ENCODE assay signal across 30 mouse cellular contexts in genomic region chr8:117714604-117715003, GRCm38 (mm10). TPM values are rescaled to one million over a fixed set of nuclear protein-coding genes. Genes with fewer than 3 reads are reported as not detected.
A peak's percentile ranks its signal among the peaks of the same experiment; 100 is the strongest.
DNase-seq lines count a peak whose midpoint lies in the region; ATAC-seq and TF ChIP-seq lines count a peak whose summit lies in the region.
"Had no signal": no experiment of that assay in that cellular context is flagged by ENCODE, and none has a peak within 500 bp of the region (broad histone marks: within the 10 kb centered on the region; RNA-seq: fewer than 3 reads in every experiment).

No protein-coding gene starts in this region.

- no peaks in the 10 kb centered on the region for H3K4me1 ChIP-seq in heart, embryonic 10.5 days
- no peaks in the 10 kb centered on the region for H3K4me1 ChIP-seq in lung, postnatal 0 days (ENCODE audit: insufficient read depth, low read depth, low read length)
- H3K4me1 ChIP-seq: embryonic facial prominence, embryonic 15.5 days; forebrain, embryonic 15.5 days; heart, embryonic 13.5 days; limb, embryonic 10.5 days; neural tube, embryonic 15.5 days had no signal

- no peaks in the 10 kb centered on the region for H3K36me3 ChIP-seq in heart, embryonic 10.5 days
- no peaks in the 10 kb centered on the region for H3K36me3 ChIP-seq in lung, postnatal 0 days (ENCODE audit: insufficient read depth, low read length)
- H3K36me3 ChIP-seq: embryonic facial prominence, embryonic 15.5 days; forebrain, embryonic 15.5 days; heart, embryonic 13.5 days; limb, embryonic 10.5 days; neural tube, embryonic 15.5 days had no signal

- peak; percentile 89 for DNase-seq in heart, adult 11 months
- DNase-seq in heart, embryonic 10.5 days (ENCODE audit: low spot score): no peak
- DNase-seq in fat pad, adult 2 months (ENCODE audit: extremely low read depth, low read depth, low spot score): peak; percentile 97
- DNase-seq in lung, postnatal 0 days (ENCODE audit: low spot score): peak; percentile 72
- peak; percentile 35 for DNase-seq in ovary, postnatal 36 days (ENCODE audit: low spot score)
- no peak for DNase-seq in left cerebral cortex, adult 18-20 months (ENCODE audit: low spot score in 2 of 2)
- DNase-seq in cerebellum, postnatal 25 days: no peak
- DNase-seq: cerebellum, adult 9-10 months; heart, postnatal 14 days; kidney, adult 11 months; kidney, postnatal 4 days; liver; liver, postnatal 0 days; retina, postnatal 1 day; thymus, postnatal 36 days had no signal

- no peaks in the 10 kb centered on the region for H3K27me3 ChIP-seq in heart, embryonic 10.5 days (ENCODE audit: insufficient read depth, poor library complexity, severe bottlenecking)
- no peaks in the 10 kb centered on the region for H3K27me3 ChIP-seq in lung, postnatal 0 days (replicated peaks; ENCODE audit: insufficient read depth, low read length)
- H3K27me3 ChIP-seq: embryonic facial prominence, embryonic 15.5 days; forebrain, embryonic 15.5 days; heart, embryonic 13.5 days; neural tube, embryonic 15.5 days had no signal

- TF ChIP-seq CTCF in lung, postnatal 0 days (IDR thresholded peaks at IDR 0.05): no peak

- H3K27ac ChIP-seq in heart, embryonic 10.5 days: no peak overlapping the region
- no peak overlapping the region for H3K27ac ChIP-seq in lung, postnatal 0 days (ENCODE audit: low read length)
- H3K27ac ChIP-seq: embryonic facial prominence, embryonic 15.5 days; forebrain, embryonic 15.5 days; heart, embryonic 13.5 days; hindbrain, postnatal 0 days; left cerebral cortex, adult 2 months; limb, embryonic 10.5 days; neural tube, embryonic 15.5 days had no signal

- TF ChIP-seq EP300 in lung, postnatal 0 days (IDR thresholded peaks at IDR 0.05): no peak

- H3K9ac ChIP-seq in lung, postnatal 0 days (replicated peaks; ENCODE audit: low read depth): no peak overlapping the region
- H3K9ac ChIP-seq: embryonic facial prominence, embryonic 15.5 days; forebrain, embryonic 15.5 days; heart, embryonic 13.5 days; liver, postnatal 0 days; neural tube, embryonic 15.5 days had no signal

- no peak overlapping the region for H3K4me3 ChIP-seq in heart, embryonic 10.5 days
- H3K4me3 ChIP-seq in lung, postnatal 0 days (ENCODE audit: low read depth, low read length): no peak overlapping the region
- H3K4me3 ChIP-seq: embryonic facial prominence, embryonic 15.5 days; forebrain, embryonic 15.5 days; heart, embryonic 13.5 days; left cerebral cortex, adult 2 months; limb, embryonic 10.5 days; neural tube, embryonic 15.5 days had no signal

- ATAC-seq in lung, postnatal 0 days: peak; percentile 85
- ATAC-seq: forebrain, embryonic 15.5 days; hindbrain, postnatal 0 days; liver, postnatal 0 days had no signal

- no peaks in the 10 kb centered on the region for H3K9me3 ChIP-seq in heart, embryonic 10.5 days
- H3K9me3 ChIP-seq in lung, postnatal 0 days (ENCODE audit: low read length): no peaks in the 10 kb centered on the region
- H3K9me3 ChIP-seq: embryonic facial prominence, embryonic 15.5 days; forebrain, embryonic 15.5 days; heart, embryonic 13.5 days; limb, embryonic 10.5 days; neural tube, embryonic 15.5 days had no signal

- 84% methylated on average over 5 of the region's 5 CpGs for WGBS in heart, embryonic 10.5 days
- 65% methylated on average over 5 of the region's 5 CpGs for WGBS in lung, postnatal 0 days

- H3K4me2 ChIP-seq in lung, postnatal 0 days (replicated peaks; ENCODE audit: low read depth, low read length): no peak overlapping the region
- H3K4me2 ChIP-seq: embryonic facial prominence, embryonic 15.5 days; forebrain, embryonic 15.5 days; heart, embryonic 13.5 days; midbrain, embryonic 11.5 days; neural tube, embryonic 15.5 days had no signal

RNA-seq across cellular contexts. Expression of gene Hsd17b2, which starts 12.9 kb away (rescaled TPM):
- 0.35 TPM in 1 of 2 replicates, not detected in the other for polyA plus RNA-seq in heart, embryonic 10.5 days (2016; fragmentation: Nextera tagmentation; extraction: Ambion mirVana)
- 0.16 and 0.24 TPM in 2 replicates for polyA plus RNA-seq in lung, postnatal 0 days (2015; fragmentation: Nextera tagmentation; extraction: Ambion mirVana)
- total RNA-seq in left cerebral cortex, adult 18-20 months (2021): under 1 TPM; 0.35 to 0.37 TPM
- total RNA-seq: common myeloid progenitor, adult 5-6 weeks; gastrocnemius, adult 8-10 months; heart, adult 18-20 months; heart, postnatal 14 days; hindbrain, postnatal 0 days; left cerebral cortex, adult 2 months; megakaryocyte progenitor cell, adult 5-6 weeks; midbrain, postnatal 0 days had no signal
- polyA plus RNA-seq: brain, embryonic 14.5 days; forebrain, embryonic 15.5 days; hindbrain, embryonic 11.5 days; limb, embryonic 10.5 days; midbrain, embryonic 11.5 days had no signal

RNA-seq across cellular contexts. Expression of gene Sdr42e1, which starts 41.1 kb away (rescaled TPM):
- 0.59 and 0.72 TPM in 2 replicates for polyA plus RNA-seq in heart, embryonic 10.5 days (2016; fragmentation: Nextera tagmentation; extraction: Ambion mirVana)
- 3.1 and 3.4 TPM in 2 replicates for polyA plus RNA-seq in lung, postnatal 0 days (2015; fragmentation: Nextera tagmentation; extraction: Ambion mirVana)
- total RNA-seq in left cerebral cortex, adult 18-20 months (2021): 1 to 10 TPM; 3.6 to 6.7 TPM

Comparison
In these comparisons a context has a peak if more than half of its experiments do, and no peak if none do; other contexts are left out.
1. DNase-seq: peak in heart, adult 11 months (single experiment), fat pad, adult 2 months (single experiment), lung, postnatal 0 days (single experiment) and ovary, postnatal 36 days (single experiment); none in heart, embryonic 10.5 days (single experiment), left cerebral cortex, adult 18-20 months (0 of 2) and cerebellum, postnatal 25 days (0 of 2).